Mouse (Mus musculus): ENCODE measurements around the gene Ispd.
A peak's percentile ranks its signal among the peaks of the same experiment; 100 is the strongest.

Gene Ispd

DNA sequence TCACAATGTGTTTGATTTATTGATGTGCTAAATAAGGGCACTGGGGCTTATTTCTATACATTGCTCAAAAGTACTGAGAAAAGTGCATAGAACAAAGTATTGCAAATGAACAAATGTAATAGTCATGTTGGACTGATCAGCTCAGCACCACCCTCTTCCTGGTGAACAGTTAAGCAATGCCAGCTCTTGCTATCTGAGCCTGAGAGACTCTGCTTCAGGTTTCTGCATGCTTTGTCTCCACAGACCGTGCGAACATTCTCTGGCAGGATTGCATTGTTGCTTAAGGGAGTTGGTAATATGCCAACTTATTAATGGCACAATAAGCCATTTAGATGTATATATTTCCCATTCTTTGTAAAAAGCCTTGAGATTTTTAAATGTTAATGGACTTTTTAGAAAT lies 182.9 kb downstream of the Ispd start:
- DNase-seq (ENCODE audit: low spot score), result no peak

DNA sequence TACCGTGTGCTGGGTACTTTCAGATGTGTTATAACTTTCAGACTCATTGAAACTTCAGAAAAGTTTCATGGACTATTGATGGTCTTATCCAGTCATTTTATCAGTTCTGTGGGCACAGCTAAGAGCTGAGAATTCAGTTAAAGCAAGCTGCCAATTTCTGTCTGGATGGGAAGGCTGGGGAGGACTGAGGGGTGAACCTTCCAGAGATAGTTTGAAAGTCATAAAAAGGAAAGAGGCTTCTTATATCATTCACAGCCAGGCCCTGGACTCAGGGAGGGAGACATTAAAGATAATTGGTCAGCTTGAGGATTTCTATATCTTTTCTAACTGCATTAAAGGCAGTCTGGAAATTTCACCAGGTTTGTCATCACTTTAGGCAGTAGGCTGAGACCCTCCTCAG lies 185.7 kb downstream of the Ispd start:
- no peak for DNase-seq (ENCODE audit: low spot score)

DNA sequence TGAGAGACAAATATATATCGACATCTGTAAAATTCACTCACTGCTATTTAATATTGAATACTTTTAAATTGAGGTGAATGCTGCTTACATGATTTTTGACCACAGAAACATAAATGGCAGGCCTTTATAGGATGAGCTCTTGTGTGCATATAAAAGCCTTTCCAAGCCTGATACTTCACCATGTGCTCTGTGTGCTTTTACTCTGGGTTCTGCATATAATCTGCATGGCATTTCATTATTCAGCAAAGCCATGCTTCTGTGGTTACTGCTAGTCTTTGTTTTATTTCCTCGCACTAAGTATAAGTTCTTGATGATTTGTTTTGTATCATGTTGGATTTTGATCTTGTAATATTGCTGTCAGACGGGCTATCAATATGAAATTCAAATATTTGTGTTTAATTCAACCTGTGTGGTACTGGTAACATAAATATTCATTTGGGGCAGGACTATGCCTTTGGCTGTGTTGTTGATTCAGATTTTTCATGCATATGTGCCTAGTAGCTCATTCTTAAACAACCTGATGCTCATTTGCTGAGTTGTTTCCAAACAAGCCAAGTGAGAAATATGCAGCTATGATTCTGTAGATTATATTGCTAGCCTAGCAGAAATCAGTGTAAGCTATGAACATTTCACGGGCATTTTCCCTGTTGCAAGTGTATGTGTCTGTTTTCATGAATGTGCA lies 189.3 kb downstream of the Ispd start:
- no peak for DNase-seq (ENCODE audit: low spot score)

DNA sequence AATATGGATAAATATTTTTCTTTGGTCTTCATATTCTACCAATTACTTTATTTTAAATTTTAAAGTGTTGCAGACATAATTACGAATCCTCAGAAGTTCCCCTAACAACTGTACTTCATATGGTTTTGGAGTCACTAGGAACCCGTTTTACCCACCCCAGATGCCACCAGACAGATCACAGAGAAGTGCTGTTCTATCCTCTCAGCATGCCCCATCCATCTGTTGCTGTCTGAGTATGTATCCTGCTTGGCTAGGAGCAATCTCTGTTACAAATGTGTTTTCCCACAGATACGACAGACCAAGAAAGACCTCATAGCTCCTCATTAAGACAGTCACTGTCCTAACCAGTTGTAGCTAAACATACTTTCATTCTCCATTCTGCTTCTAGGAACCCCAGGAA lies 203.6 kb downstream of the Ispd start:
- no peak for DNase-seq (ENCODE audit: low spot score)

DNA sequence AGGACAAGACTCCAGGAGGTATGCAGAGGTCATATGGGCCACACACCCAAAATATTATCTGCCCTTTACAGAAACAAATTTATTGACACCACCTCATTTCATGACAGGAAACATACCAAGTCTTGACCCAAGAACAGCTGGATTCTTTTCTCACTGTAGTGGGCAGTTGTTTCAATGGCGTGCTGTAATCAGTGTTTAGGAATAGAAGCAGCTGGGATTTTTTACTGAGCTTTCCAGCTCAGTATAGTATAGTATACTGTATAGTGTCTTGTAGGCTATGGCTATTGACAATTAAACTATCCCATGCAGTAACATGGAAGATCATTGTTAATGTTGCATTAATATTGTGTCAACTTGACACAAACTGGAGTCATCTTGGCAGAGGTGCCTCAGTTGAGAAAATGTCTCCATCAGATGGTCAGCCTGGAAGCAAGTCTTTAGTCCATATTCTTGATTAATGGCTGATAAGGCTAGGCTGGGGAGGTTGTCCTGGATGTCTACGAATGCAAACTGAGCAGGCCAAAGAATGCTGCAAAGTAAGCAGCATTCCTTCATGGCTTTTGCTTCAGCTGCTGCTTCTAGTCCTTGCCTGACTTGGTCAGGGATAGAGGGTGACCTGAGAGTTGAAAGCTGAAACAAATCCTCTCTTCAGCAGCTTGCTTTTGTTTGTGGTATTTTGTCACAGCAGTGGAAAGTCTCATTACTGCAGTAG lies 216.4 kb downstream of the Ispd start:
- no peak for DNase-seq (ENCODE audit: low spot score)

DNA sequence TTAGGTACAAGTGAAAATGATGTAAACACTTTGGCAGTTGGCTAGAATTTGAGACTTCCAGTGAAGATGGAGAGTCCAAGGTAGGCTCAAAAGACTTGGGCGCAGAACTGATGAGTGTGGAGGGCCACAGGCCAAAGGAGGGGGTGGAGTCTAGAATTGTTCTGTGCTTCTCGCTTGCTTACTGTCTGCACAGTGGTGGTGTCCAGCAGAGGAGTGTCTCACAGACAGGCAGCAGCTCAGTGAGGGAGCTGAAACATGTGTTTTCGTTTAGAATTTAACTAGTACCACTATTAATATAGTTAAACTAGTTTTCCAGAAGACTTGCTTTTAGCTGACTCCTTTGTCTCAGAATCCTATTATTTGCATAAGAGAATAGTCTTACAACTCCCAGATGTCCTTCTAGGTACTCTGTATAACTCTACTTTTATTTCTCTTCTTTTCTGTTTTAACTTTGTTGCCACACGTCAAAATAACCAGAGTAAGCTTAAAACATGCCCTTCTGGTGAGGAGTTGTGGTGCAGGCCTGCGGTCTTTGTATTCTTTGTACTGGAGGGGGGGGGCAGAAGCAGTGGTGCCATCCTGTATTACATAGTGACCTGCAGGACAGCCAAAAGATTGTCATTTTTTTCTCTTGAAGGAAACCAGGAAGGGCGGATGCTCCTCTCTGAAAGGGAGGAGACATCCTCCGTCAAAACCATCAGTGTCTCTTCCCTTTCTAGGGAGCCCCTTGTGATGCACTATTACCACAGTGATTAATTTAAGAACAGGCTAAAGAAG lies 240.9 kb downstream of the Ispd start:
- no peak for DNase-seq (ENCODE audit: low spot score)

DNA sequence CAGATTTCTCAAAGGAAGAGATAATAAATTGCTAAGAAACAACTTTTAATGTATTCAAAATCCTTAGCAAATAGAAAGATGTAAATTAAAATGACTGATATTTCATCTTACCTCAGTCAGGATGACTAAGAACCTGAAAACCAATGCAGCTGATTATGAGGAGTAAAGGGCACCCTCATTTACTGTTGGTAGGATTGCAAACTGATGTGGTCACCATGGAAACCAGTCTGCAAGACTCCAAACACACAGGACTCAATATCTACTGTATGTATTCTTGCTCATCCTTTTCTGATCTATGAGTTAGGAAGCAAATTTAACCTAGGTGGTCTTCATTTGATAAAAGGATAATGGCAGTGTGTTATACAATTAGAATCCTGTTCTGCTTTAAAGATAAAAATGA lies 246.0 kb downstream of the Ispd start:
- no peak for DNase-seq (ENCODE audit: low spot score)

DNA sequence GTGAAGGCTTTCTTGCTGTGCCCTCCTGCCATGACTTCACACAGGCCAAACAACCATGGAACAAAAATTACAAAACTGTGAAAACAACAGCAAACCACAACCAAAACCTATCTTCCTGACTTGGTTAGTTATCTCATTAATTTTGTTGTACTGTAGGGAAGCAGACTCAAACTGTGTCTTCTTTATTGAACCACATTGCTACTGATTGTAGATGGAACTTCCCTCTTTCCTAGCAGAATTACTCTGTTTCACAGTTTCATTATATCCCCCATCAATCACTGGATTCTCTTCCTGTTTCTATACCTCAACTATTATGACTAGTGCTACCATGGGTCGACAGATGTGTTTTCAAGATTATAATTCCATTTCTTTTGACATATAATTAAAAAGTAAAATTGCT lies 251.2 kb downstream of the Ispd start:
- no peak for DNase-seq (ENCODE audit: low spot score)

DNA sequence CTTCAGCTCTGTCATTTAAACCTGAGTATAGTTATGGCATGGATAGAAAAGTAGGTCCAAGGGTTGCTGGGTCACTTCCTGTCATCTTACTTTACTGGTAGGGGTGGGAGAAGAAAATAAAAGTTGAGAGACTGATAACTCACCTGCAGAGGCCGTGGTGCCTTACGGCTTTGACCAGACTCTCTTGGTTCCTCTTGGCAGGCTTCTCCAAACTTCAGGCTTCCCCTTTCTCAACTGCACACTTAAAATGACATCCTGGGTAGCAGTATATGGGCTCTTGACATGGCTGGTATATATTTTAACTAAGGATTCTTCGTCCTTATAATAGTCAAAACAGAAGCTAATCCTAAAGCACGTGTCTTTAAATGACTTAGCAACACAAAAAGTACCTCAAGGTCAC lies 266.3 kb downstream of the Ispd start:
- no peak for DNase-seq (ENCODE audit: low spot score)

DNA sequence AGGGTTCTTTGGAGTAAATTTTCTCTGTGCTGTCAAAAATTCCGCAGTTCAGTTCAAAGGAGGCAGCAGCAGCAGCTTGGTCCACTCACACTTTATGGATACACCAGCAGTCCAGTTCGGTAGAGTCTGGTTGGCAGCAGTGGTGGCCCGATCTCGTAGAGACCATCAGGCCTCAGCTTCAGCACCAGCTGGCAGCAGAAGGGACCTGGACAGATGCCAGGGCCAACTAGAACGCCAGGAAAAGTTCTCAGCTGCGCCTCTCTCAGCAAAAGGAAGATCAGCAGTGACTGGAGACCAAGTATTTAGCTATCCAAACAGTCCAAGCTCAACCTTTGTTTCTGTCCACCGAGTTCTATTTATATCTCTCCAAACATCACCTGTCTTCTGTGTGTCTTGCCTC lies 281.2 kb downstream of the Ispd start:
- peak; percentile 9 for DNase-seq (ENCODE audit: low spot score)

DNA sequence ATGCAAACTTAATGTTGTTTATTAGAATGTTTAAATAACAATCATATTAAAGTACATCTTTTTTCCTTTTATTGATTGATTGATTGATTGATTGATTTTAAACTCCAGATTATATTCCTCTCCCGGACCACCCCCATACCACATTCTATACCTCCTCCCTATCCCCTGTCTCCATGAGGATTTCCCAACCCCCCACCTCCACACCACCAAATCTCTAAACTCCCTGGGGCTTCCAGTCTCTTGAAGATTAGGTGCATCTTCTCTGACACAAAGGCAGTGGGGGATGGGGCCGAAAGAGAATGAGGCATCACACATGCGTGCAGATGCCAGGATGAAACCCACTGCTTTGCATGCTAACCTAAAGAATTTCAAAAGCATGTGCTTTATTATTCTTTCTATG lies 283.5 kb downstream of the Ispd start:
- no peak for DNase-seq (ENCODE audit: low spot score)

DNA sequence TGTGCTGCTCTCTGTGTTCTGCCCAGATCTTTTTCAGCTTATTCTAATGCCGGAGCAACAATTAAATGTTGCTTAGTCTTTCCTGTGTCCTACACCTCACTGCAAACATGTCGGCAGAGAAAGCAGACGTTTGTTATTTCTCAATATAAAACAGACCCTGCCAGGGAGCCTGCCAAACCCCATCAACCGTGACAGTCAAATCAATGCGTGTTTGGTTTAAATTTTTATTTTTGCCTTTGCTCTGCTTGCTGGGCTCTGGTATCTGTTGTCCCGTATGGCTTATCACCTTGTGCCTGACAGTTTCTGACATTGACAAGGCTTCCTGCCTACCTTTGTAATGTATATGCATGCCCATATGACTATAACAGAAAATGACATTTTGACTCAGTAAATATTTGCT lies 285.5 kb downstream of the Ispd start:
- no peak for DNase-seq (ENCODE audit: low spot score)

DNA sequence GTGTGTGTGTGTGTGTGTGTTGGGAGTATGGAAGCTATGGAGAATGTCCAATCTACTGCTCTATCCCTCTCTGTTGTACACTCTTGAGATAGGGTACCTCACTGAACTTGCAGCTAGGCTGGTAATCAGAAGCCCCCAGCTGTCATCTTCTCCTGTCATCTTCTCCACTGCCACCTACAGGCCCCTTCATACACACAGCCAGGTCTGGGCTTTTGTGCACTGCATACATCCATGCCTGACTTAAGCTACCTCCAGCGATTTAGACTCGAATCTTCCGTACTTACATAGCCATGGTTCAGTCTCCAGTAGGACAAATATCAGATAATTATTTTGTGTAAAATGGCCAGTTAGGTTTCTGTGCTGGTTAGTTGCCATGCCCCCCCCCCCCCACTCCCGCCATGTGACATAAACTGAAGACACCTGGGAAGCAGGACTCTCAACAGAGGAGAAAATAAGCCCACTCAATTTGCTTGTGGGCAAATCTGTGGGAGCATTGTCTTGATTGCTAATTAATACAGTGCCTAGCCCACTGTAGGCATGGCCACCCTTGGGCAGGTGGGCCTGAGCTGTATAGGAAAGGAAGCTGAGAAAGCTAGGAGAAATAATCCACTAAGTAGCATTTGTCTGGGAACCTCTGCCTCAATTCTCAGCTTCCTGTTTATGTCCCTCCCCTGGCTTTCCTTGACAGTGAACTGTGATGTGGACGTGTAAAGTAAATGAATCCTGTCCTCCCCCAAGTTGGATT lies 289.1 kb downstream of the Ispd start:
- DNase-seq (ENCODE audit: low spot score), result no peak

DNA sequence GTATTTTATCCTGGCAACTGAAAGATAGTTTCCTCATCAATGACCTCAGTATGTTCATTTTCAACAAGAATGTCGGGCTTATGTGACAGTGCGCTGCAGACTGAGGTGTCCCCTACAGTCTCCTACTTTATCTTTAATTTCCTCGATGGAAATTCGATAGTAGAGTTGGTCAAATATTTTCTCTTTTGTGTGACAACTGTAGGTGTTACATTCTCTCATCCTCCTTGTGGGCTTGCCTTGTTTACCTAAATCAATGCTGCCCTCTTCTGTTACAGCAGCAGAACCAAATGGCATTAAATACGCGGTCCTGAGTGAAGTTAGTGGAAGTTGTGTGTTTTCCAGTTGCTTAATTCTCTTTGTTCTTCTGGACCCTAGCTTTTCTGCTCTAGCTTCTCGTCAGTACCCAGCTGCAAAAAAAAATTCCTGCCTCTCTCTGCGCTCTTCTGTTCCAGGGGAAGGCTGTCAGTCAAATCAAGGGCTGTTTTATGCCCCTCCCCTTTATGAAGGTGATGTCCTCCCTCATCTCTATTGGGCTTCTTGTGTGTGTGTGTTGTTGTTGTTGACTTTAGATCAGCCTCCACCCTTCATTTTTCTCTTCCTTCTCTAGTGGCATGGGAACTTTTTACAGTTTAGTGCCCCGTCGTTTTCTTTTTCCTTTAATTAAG lies 289.8 kb downstream of the Ispd start:
- DNase-seq (ENCODE audit: low spot score), result no peak

DNA sequence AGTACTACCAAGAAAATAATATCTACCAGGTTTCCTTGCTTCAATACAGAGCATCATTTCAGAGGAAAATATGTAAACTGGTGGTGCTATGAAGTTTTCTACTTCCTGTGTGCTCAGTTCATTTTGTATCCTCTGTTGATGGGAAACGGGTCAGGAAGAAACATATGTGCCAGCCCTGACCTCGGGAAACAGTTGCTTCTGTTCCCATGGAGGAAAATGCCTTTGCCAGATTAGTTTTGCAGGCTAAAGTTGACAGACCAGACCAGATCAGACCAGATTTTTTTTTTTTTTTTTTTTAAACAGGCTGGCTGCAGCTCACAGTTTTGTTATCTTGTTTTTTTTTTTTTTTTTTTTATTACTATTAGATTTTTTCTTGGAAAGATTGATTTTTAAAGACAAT lies 293.2 kb downstream of the Ispd start:
- no peak for DNase-seq (ENCODE audit: low spot score)

DNA sequence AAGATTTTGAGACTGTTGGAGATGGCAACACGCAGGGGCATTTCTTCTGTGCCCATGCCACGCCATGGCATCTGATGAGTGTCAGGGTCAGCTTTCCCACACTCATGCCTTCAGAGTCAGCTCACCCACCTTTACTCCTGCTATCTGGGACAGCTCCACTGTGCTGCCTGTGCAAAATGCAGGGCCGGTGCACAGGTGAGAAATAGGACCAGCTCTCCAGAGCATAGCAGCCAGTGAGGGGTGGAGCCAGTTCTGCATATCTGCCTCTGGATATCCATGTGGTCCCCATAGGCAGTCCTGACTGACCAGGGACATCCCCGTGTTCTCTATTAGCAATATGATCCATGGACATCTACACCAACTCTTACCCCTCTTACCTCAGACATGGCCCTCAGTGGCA lies 297.0 kb downstream of the Ispd start:
- DNase-seq (ENCODE audit: low spot score), result no peak

DNA sequence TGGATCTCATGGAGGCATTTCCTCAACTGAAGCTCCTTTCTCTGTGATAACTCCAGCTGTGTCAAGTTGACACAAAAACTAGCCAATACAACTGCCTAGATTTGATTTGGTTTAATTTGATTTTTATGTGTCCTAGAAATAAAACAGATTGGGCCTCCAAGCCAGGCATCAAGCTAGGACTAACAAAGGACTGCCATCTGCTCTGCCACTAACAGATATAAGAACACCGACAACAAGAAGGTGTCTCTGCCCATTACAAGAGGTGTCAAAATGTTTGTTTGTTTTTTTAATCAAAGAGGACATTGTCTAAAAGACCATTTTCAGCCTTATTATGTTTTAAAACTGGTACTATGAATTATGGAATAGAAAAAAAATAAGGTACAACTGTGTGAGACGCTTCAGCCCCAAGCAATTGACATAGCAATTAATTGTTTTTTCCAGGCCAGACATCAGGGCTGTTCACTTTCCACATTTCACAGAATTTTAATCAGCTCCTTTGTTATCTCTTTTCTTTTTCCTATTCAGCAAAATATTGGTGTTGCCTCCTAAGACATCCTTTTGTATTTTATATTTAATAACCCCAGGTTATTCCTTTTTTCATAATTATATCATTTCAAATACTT lies 299.7 kb downstream of the Ispd start:
- no peak for DNase-seq (ENCODE audit: low spot score)

DNA sequence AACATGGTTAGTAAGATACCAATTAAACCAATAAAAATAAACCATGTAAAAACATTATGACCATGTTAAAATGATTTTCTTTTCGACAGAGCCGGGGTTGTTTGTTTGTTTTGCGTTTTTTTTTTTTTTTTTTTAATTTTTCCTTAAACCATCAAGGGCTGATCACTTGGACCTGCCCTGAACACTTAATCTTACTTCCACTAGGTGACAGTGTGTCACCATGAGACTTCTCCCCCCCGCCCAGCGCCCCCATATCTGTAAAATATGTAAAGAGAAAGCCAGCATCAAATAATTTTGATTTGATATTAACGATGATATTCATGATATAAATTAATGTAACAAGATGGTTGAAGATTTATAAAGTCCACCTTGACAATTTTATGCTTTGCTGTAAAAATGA lies 300.5 kb downstream of the Ispd start:
- DNase-seq (ENCODE audit: low spot score), result no peak

DNA sequence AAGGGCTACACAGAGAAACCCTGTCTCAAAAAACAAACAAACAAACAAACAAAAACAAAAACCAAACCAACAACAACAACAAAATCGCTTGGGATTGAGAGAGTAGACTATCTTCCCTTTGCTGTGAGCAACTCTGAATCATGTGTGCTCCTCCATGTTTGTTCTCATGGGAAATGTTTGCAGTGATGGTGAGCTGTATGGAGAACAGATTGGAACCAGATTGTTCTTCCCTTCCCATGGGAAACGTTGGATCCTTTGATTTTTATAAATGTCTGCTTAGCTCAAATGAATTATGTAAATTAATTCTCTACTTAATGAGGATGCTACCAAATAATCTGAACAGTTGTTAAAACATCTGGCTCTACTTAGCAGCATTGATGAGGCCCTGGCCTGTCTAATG lies 312.8 kb downstream of the Ispd start:
- no peak for DNase-seq (ENCODE audit: low spot score)

DNA sequence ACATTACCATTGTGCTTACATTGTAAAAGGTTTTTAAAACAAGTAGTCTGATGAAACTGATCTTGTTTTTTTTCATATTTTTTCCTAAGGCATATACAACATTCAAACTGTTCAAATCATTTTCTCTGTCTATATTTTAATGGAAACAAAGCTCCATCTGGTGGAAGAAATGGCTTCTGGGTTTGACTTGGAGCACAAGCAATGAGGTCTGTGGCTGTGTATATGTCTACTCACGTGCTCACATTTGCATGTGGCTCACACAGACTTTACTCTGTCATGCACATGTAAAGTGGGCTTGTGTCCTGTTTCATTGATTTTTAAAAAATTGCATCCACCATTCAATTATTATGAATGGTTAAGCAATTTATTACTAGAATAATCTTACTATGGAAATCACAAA lies 323.1 kb downstream of the Ispd start:
- no peak for DNase-seq (ENCODE audit: low spot score)

DNA sequence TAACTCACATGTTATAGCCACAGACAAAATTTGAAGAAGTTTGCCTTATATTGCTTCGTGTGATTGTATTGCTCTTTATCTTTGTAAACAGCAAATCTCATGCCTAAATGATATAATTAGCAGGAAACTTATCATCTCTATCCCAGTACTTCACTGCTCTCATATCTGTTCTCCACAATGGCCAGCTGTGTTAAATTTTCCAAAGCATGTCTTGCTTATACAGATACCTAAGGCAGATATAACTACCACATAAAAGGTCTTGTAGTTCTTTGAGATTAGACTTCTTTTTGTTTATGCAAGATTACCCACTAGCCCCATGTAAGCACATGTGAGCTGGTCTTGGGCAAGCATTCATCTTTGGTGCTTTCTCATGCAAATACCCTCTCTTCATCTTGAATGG lies 327.6 kb downstream of the Ispd start:
- DNase-seq (ENCODE audit: low spot score), result no peak
